Mouse (Mus musculus) embryonic facial prominence, embryonic 11.5 days (tissue): Measurements from ENCODE around the gene Tnrc6b. TPM values are rescaled to one million over a fixed set of nuclear protein-coding genes. Genes with fewer than 3 reads are reported as not detected.

Source experiments
- ATAC-seq: fragments of 200-750 bp; cut with Nextera tagmentation; replicated peaks from 2 replicates; pipeline ENCODE4 v1.8.0; 2017; ENCODE audit warnings: low read depth; ENCODE audit not compliant: insufficient number of reproducible peaks, low FRiP score, low TSS enrichment
- DNase-seq: peaks from one replicate; pipeline ENCODE4 v3.0.0-alpha.2; 2015; ENCODE audit warnings: low spot score
- H3K27ac ChIP-seq: fragments of 300-500 bp; sonication (generic); replicated peaks from 2 replicates; pipeline ENCODE4 v1.5.1; 2014; ENCODE audit warnings: mild to moderate bottlenecking, low read depth, low read length, control low read depth
- H3K27me3 ChIP-seq: fragments of 300-500 bp; sonication (generic); 2 replicates; pipeline ENCODE4 v1.6.1; 2014; ENCODE audit warnings: mild to moderate bottlenecking, low read length, moderate library complexity, mixed read lengths; ENCODE audit not compliant: control insufficient read depth, insufficient read depth
- H3K36me3 ChIP-seq: fragments of 300-500 bp; sonication (generic); replicated peaks from 2 replicates; pipeline ENCODE4 v1.6.1; 2014; ENCODE audit warnings: low read depth, mild to moderate bottlenecking, low read length, moderate library complexity, mixed read lengths; ENCODE audit not compliant: control insufficient read depth, insufficient read depth
- H3K4me1 ChIP-seq: fragments of 300-500 bp; sonication (generic); 2 replicates; pipeline ENCODE4 v1.6.1; 2014; ENCODE audit warnings: low read length, mixed read lengths; ENCODE audit not compliant: control insufficient read depth, insufficient read depth
- H3K4me2 ChIP-seq: fragments of 300-500 bp; sonication (generic); 2 replicates; pipeline ENCODE4 v1.6.1; 2014; ENCODE audit warnings: low read depth, mild to moderate bottlenecking, control low read depth, low read length, moderate library complexity
- H3K4me3 ChIP-seq: fragments of 300-500 bp; sonication (generic); 2 replicates; pipeline ENCODE4 v1.5.1; 2014; ENCODE audit warnings: low read depth, low read length, control low read depth
- H3K9ac ChIP-seq: fragments of 300-500 bp; sonication (generic); replicated peaks from 2 replicates; pipeline ENCODE4 v1.6.1; 2014; ENCODE audit warnings: mild to moderate bottlenecking, control low read depth, low read length
- H3K9me3 ChIP-seq: fragments of 300-500 bp; sonication (generic); replicated peaks from 2 replicates; pipeline ENCODE4 v1.6.1; 2016; ENCODE audit warnings: mild to moderate bottlenecking, low read length, inconsistent platforms, mixed read lengths; ENCODE audit not compliant: control insufficient read depth
- WGBS: fragments of 180-500 bp; shearing (Covaris S2); extraction: QIAGEN DNeasy Blood & Tissue Kit; methylation state at CpG from one replicate; pipeline ENCODE4 v1.1.7; 2014; 5-methylcytosine and 5-hydroxymethylcytosine counted together
- polyA plus RNA-seq: library from polyadenylated mRNA; unstranded; fragments of >200 nt; fragmentation: Nextera tagmentation; extraction: Ambion mirVana; gene quantifications from 2 replicates; pipeline ENCODE4 v1.2.1, GENCODE M21; 2014

The Tnrc6b gene
- polyA plus RNA-seq, 1 experiment from 2014 or later, result 11.5 TPM

DNA sequence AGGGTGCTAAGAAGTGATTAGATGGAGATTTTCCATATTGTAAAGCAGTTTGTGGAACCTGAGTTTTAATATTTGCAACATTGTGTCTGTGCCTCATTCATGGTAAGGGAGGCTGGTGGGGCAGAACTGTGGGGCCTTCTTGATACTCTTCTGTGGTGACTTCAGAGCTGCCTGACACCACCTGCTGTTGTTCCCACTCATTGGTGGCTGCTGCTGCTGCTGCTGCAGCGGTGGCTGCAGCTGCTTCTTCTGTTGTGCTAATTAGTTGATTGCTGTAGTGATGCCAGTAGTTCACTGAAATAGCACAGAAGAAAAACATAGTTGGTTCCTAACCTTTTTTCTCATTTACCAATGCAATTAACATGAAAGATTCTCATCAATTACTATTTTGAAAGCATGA lies 111.2 kb downstream of the Tnrc6b start:
- Histone ChIP-seq H3K27ac (no peak overlapping the region), H3K4me3 (no peak overlapping the region), H3K4me1 (no peaks in the 10 kb centered on the region), H3K27me3 (no peaks in the 10 kb centered on the region), H3K4me2 (no peak overlapping the region), H3K9ac (no peak overlapping the region), H3K9me3 (no peaks in the 10 kb centered on the region), H3K36me3 (no peaks in the 10 kb centered on the region)
- WGBS, result 13% methylated on average over 1 of the region's 1 CpGs
- ATAC-seq (no peak), DNase-seq (no peak)

DNA sequence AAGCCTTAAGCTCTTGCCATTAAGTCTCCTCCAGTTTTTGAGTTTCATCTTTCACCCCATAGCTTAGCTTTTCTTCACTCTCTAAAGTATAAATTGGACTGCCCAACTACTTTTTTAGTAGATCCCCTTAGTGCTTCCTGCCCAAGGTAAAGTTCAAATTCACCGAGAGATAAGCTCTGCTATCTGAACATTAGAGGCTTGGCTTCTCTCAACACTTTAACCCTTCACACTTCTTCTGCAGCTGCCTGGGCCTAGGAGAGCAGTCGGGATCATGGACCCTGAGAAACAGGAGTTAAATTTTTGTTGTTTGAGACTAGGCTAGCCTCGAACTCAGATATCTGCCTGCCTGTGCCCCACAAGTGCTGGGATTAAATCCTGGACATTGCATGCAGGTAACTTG lies 120.1 kb downstream of the Tnrc6b start:
- 86% methylated on average over 3 of the region's 3 CpGs for WGBS
- no peak for ATAC-seq

GRCm38 (mm10) chr15:80832808-80833207 lies 121.7 kb downstream of the Tnrc6b start:
- no peak overlapping the region for H3K4me2 ChIP-seq
- H3K4me1 ChIP-seq, result no peaks in the 10 kb centered on the region
- ATAC-seq, result no peak
- WGBS, result 81% methylated on average over 3 of the region's 3 CpGs
- H3K4me3 ChIP-seq, result no peak overlapping the region
- no peak overlapping the region for H3K9ac ChIP-seq
- DNase-seq, result no peak
- H3K27ac ChIP-seq, result no peak overlapping the region
- H3K27me3 ChIP-seq, result no peaks in the 10 kb centered on the region
- no peaks in the 10 kb centered on the region for H3K36me3 ChIP-seq
- no peaks in the 10 kb centered on the region for H3K9me3 ChIP-seq

More for the DNA sequence above, 120.1 kb downstream of the Tnrc6b start:
- no peaks in the 10 kb centered on the region for H3K36me3 ChIP-seq
- no peak overlapping the region for H3K9ac ChIP-seq
- no peaks in the 10 kb centered on the region for H3K9me3 ChIP-seq
- DNase-seq, result no peak
- H3K4me3 ChIP-seq, result no peak overlapping the region
- no peaks in the 10 kb centered on the region for H3K4me1 ChIP-seq
- no peak overlapping the region for H3K27ac ChIP-seq
- no peaks in the 10 kb centered on the region for H3K27me3 ChIP-seq
- no peak overlapping the region for H3K4me2 ChIP-seq

GRCm38 (mm10) chr15:80836246-80836645 lies 125.1 kb downstream of the Tnrc6b start:
- Histone ChIP-seq H3K4me1 (no peaks in the 10 kb centered on the region), H3K36me3 (no peaks in the 10 kb centered on the region), H3K27ac (no peak overlapping the region), H3K9ac (no peak overlapping the region), H3K27me3 (no peaks in the 10 kb centered on the region), H3K4me3 (no peak overlapping the region), H3K4me2 (no peak overlapping the region), H3K9me3 (no peaks in the 10 kb centered on the region)
- DNase-seq, result no peak
- WGBS, result 68% methylated on average over 3 of the region's 3 CpGs
- ATAC-seq, result no peak

- no peak for DNase-seq
- H3K9ac ChIP-seq, result no peak overlapping the region
- H3K27ac ChIP-seq, result no peak overlapping the region
- no peak overlapping the region for H3K4me3 ChIP-seq
- no peak overlapping the region for H3K4me2 ChIP-seq
- no peaks in the 10 kb centered on the region for H3K27me3 ChIP-seq
- no peaks in the 10 kb centered on the region for H3K9me3 ChIP-seq
- no peak for ATAC-seq
- WGBS, result 54% methylated on average over 4 of the region's 4 CpGs
- H3K36me3 ChIP-seq, result no peaks in the 10 kb centered on the region
- H3K4me1 ChIP-seq, result no peaks in the 10 kb centered on the region
Observed at GRCm38 (mm10) chr15:80838836-80839235, 127.7 kb downstream of the Tnrc6b start.

DNA sequence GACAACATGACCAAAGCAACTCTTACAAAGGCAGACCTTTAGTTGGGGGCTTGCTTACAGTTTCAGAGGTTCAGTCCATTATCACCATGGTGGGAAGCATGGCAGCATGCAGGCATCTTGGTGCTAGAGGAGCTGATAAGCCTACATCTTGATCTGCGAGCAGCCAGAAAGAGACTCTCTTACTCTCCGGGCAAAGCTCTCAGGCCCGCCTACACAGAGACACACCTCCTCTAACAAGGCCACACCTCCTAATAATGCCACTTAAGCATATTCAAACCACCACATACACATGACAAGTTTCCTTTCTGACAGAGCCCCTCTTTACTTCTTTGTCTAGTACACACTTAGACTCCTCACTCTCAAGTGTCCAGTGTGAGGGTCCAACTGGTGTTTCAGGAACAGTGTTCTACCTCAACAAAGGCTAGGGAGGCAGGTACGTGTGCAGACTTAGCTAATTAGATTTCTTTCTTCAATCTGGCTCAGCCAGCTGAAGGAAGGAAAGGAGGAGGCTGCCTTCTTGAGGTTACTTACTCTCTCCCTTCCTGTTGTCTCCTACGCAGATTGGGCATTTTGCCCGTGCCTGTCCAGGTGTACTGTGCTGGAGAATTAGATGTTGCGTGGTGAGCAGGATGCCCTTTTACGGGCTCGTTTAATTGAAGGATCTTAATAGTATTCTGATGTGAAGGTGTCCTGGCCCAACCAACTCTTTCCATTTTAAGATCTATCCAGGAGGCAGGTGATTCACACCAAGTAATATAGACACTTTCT lies 128.7 kb downstream of the Tnrc6b start:
- Histone ChIP-seq H3K9me3 (no peaks in the 10 kb centered on the region), H3K4me2 (no peak overlapping the region), H3K4me3 (no peak overlapping the region), H3K27me3 (no peaks in the 10 kb centered on the region), H3K36me3 (no peaks in the 10 kb centered on the region), H3K27ac (no peak overlapping the region), H3K9ac (no peak overlapping the region), H3K4me1 (no peaks in the 10 kb centered on the region)
- no peak for ATAC-seq
- DNase-seq, result no peak
- 71% methylated on average over 9 of the region's 9 CpGs for WGBS

DNA sequence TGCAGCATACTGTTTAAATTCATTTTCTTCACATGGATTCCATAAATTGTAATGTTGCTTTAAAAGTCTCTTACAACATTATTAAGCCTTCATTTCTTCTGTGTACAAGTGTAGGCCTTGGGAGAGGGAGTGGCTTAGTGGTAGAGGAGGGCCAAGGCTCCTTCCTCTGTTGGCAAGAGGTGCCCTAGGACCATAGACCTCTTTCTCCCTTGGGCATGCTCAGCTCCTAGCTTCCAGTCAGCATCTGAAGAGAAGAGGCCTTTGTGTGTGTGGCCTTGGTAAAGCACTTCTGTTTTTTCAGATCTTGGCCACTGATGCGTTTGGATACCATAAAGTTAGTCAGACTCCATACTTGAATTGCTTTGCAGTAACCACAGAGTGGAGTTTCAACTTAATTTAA lies 133.1 kb downstream of the Tnrc6b start:
- Histone ChIP-seq H3K36me3 (no peaks in the 10 kb centered on the region), H3K27me3 (no peaks in the 10 kb centered on the region), H3K4me3 (no peak overlapping the region), H3K27ac (no peak overlapping the region), H3K9ac (no peak overlapping the region), H3K9me3 (no peaks in the 10 kb centered on the region), H3K4me1 (no peaks in the 10 kb centered on the region), H3K4me2 (no peak overlapping the region)
- no peak for DNase-seq
- no peak for ATAC-seq
- WGBS, result 71% methylated on average over 1 of the region's 1 CpGs

DNA sequence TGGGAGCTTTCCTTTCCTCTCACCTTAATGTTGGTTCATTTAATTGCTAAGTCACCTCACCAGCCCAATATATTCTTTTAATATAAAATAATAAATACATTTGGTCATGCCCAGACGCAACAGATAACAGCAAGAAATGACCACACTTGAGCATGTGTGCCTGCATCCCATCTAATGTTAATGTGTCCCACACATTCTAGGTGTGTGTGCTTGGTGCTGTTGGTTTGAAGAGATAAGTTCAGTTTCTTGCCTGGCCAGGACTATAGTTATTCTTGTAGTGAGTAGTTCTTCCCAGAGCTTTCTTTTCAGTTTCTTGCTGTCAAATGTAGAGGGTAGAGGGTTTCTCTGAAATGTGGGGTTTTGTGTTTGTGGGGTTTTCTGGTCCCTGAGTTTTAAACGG lies 133.8 kb downstream of the Tnrc6b start:
- ATAC-seq (no peak), DNase-seq (no peak)
- no peak overlapping the region for H3K4me2 ChIP-seq
- no peaks in the 10 kb centered on the region for H3K9me3 ChIP-seq
- no peak overlapping the region for H3K27ac ChIP-seq
- H3K9ac ChIP-seq, result no peak overlapping the region
- no peak overlapping the region for H3K4me3 ChIP-seq
- H3K27me3 ChIP-seq, result no peaks in the 10 kb centered on the region
- 89% methylated on average over 2 of the region's 2 CpGs for WGBS
- no peaks in the 10 kb centered on the region for H3K4me1 ChIP-seq
- H3K36me3 ChIP-seq, result no peaks in the 10 kb centered on the region
